Mouse (Mus musculus): Measurements from ENCODE around the gene Fjx1. TPM values are rescaled to one million over a fixed set of nuclear protein-coding genes. Genes with fewer than 3 reads are reported as not detected.

The Fjx1 gene
- polyA plus RNA-seq, 1 experiment from 2014 or later, result 4.2 TPM

DNA sequence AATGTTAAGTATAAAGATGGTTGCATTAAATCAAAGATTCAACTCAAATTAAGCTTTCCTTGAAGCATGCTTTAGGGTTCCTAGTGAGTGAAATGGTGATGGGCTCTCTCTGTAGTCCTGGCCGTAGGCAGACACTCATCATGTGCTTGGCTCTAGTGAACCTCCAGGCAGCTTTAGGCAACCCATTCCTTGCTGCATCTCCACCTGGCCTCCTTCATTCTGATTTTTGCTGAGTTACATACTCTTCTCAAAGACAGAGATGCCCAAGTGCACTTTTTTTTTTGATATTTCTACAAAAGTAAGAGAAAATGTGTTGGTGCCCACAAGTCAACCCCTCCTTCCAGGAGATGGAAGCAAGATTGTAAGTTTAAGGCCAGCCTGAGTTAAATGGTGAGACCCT lies 2.8 kb upstream of the Fjx1 start:
- Histone ChIP-seq H3K27me3 (replicated peaks; ENCODE audit: control insufficient read depth, insufficient read depth, low read length) (peaks cover 27% of the 10 kb centered on the region), H3K9ac (ENCODE audit: low read depth, low read length) (no peak overlapping the region), H3K4me2 (no peak overlapping the region), H3K27ac (ENCODE audit: low read depth, low read length) (no peak overlapping the region), H3K36me3 (ENCODE audit: control insufficient read depth, insufficient read depth, low read length) (no peaks in the 10 kb centered on the region), H3K4me3 (ENCODE audit: low read depth, low read length) (no peak overlapping the region), H3K4me1 (replicated peaks; ENCODE audit: control insufficient read depth, insufficient read depth, low read length) (peaks cover 7% of the 10 kb centered on the region; the same call in 1 of the 2 replicates), H3K9me3 (ENCODE audit: control insufficient read depth, low read length) (no peaks in the 10 kb centered on the region)
- ATAC-seq (replicated peaks; ENCODE audit: low FRiP score), result no peak
- DNase-seq (ENCODE audit: low spot score), result no peak
- 65% methylated on average over 1 of the region's 1 CpGs for WGBS

DNA sequence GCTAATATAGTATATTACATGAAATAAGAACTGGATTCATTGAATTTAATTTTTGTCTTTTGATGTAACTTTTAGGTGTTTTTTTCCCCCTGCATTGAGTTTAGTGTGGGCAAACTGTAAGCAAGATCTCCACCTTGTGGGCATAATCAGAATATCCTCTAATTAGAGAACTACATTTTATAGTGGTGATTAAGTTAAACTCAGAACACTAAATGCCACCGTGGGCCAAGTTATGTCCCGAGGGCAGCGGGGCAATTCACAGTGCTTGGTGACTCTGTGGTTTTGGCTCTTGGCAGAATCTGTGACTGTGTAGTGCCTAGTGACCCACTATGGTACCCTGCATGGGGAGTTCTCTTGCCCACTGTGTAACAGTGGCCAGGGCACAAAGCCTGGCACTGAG lies 1.1 kb upstream of the Fjx1 start:
- H3K9me3 ChIP-seq (ENCODE audit: control insufficient read depth, low read length), result no peaks in the 10 kb centered on the region
- H3K27ac ChIP-seq (ENCODE audit: low read depth, low read length), result no peak overlapping the region
- DNase-seq (ENCODE audit: low spot score) (no peak), ATAC-seq (replicated peaks; ENCODE audit: low FRiP score) (no peak)
- H3K9ac ChIP-seq (ENCODE audit: low read depth, low read length), result no peak overlapping the region
- peaks cover 10% of the 10 kb centered on the region; the same call in 1 of the 2 replicates for H3K4me1 ChIP-seq (replicated peaks; ENCODE audit: control insufficient read depth, insufficient read depth, low read length)
- H3K4me3 ChIP-seq (ENCODE audit: low read depth, low read length), result no peak overlapping the region
- peaks cover 32% of the 10 kb centered on the region for H3K27me3 ChIP-seq (replicated peaks; ENCODE audit: control insufficient read depth, insufficient read depth, low read length)
- no peak overlapping the region for H3K4me2 ChIP-seq
- 45% methylated on average over 3 of the region's 3 CpGs for WGBS
- H3K36me3 ChIP-seq (ENCODE audit: control insufficient read depth, insufficient read depth, low read length), result no peaks in the 10 kb centered on the region

DNA sequence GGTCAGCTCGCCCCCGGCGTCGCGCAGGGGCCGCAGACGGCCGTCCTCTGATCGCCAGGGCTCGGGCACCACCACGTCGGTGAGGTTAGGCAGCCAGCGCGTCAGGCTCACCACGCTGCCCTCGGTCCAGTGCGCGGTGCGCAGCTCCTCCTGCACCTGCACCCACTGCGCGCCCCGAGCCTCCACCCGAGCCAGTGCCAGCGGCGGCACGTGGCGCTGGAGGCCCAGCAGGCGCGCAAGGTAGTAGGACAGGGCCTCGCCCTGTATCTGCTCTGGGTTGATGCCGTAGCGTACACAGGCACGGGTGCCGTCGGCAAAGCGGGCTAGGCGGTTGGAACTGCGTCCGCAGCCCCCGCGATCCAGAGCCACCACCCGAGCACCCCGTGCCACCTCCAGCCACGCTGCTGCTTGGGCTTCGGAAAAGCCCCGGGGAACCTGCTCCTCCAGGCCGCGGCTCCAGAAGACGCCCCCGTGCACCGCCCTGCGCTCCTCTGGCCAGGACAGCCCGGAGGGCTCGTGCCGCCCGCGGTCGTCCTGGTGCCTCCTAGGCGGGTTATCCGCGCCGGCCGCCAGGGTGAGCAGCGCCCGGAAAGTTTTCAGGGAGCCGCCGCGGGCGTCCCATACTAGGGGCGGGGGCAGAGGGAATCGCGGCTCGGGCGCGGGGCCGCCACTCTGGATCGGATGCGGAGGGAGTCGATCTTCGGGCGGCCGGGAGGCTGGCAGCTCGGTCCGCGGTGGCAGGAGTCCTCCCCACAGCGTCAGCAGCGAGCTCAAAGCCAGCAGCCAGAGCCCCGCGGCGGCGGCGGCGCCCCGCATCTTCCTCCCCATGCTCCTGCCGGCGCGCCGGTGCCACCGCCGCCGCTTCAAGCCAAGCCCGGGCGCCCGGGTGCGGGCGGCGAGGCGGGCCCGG lies 1.3 kb downstream of the Fjx1 start:
- DNase-seq (ENCODE audit: low spot score) (peak; percentile 73), ATAC-seq (replicated peaks; ENCODE audit: low FRiP score) (peak; percentile 49)
- peaks cover 10% of the 10 kb centered on the region; the same call in 1 of the 2 replicates for H3K4me1 ChIP-seq (replicated peaks; ENCODE audit: control insufficient read depth, insufficient read depth, low read length)
- H3K9me3 ChIP-seq (ENCODE audit: control insufficient read depth, low read length), result no peaks in the 10 kb centered on the region
- H3K27ac ChIP-seq (ENCODE audit: low read depth, low read length), result peak overlapping the region; percentile 68
- WGBS, result under 1% methylated on average over 103 of the region's 109 CpGs
- H3K9ac ChIP-seq (ENCODE audit: low read depth, low read length), result peak overlapping the region; percentile 73
- no peaks in the 10 kb centered on the region for H3K36me3 ChIP-seq (ENCODE audit: control insufficient read depth, insufficient read depth, low read length)
- peak overlapping the region; percentile 93 for H3K4me2 ChIP-seq
- H3K4me3 ChIP-seq (ENCODE audit: low read depth, low read length), result peak overlapping the region; percentile 71
- peaks cover 30% of the 10 kb centered on the region for H3K27me3 ChIP-seq (replicated peaks; ENCODE audit: control insufficient read depth, insufficient read depth, low read length)

DNA sequence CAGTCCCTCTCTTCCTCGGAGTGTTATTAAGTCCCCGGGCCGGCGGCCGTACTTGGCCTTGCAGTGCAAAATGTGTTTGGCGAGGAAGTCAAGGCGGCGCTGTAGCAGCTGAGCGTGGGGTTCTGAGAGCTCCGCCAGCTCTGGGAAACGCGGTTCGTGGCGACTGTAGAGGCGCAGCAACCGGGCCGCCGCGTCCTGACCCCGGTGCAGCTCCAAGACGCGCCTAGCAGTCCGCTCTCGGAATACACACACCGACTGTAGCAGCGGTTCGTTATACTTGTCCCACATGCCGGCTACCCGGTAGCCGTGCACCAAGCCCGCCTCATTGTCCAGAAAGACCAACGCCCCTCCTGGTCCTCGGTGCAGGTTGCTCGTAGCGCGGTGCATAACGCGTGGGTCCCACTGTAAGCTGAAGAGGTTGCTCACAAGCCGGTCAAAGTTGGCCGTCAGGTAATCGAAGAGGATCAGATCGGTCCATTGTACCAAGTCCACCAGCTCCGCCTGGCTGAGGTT lies 2.0 kb downstream of the Fjx1 start:
- H3K4me3 ChIP-seq (ENCODE audit: low read depth, low read length), result peak overlapping the region; percentile 71
- peak overlapping the region; percentile 21; the same call in 1 of the 2 replicates for H3K27ac ChIP-seq (ENCODE audit: low read depth, low read length)
- no peaks in the 10 kb centered on the region for H3K9me3 ChIP-seq (ENCODE audit: control insufficient read depth, low read length)
- ATAC-seq (replicated peaks; ENCODE audit: low FRiP score), result 0 out of 2 replicates have a peak, but pooled peaks have one; percentile 10
- under 1% methylated on average over 43 of the region's 43 CpGs for WGBS
- H3K36me3 ChIP-seq (ENCODE audit: control insufficient read depth, insufficient read depth, low read length), result no peaks in the 10 kb centered on the region
- peak overlapping the region; percentile 73 for H3K9ac ChIP-seq (ENCODE audit: low read depth, low read length)
- peaks cover 10% of the 10 kb centered on the region; the same call in 1 of the 2 replicates for H3K4me1 ChIP-seq (replicated peaks; ENCODE audit: control insufficient read depth, insufficient read depth, low read length)
- peaks cover 30% of the 10 kb centered on the region for H3K27me3 ChIP-seq (replicated peaks; ENCODE audit: control insufficient read depth, insufficient read depth, low read length)
- DNase-seq (ENCODE audit: low spot score), result peak; percentile 67
- H3K4me2 ChIP-seq, result peak overlapping the region; percentile 93

DNA sequence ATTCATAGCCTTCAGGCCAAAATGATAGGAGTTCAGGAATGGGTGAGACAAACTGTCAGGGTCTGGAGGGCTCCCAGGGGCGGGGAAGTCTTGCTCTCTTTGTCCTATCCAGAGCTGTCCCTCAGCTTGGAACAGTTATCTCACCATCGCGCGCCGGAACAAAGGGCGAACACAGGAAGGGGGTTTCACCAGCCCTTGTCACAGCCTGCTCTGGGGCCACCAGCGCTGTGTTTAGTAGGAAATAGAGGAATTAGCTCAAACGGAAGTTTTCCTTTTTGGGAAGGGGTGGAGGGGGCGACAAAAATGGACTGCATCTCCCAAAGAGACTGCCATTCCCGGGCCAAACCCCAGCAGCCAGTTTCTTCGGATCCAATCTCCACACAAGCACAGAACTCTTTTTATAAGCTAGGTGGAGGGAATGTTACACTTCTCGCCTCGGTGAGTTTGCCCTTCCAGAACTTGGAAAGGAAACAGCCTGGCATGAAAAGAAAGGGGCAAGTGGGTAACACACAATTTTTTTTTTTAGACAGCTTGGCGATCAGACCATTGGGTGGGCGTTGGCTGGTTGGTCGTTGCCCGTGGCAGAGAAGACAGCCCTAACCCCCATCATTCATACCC lies 2.6 kb downstream of the Fjx1 start:
- peak overlapping the region; percentile 71 for H3K4me3 ChIP-seq (ENCODE audit: low read depth, low read length)
- no peaks in the 10 kb centered on the region for H3K36me3 ChIP-seq (ENCODE audit: control insufficient read depth, insufficient read depth, low read length)
- peak overlapping the region; percentile 21; the same call in 1 of the 2 replicates for H3K27ac ChIP-seq (ENCODE audit: low read depth, low read length)
- H3K27me3 ChIP-seq (replicated peaks; ENCODE audit: control insufficient read depth, insufficient read depth, low read length), result peaks cover 30% of the 10 kb centered on the region
- H3K4me1 ChIP-seq (replicated peaks; ENCODE audit: control insufficient read depth, insufficient read depth, low read length), result peaks cover 10% of the 10 kb centered on the region; the same call in 1 of the 2 replicates
- DNase-seq (ENCODE audit: low spot score), result peak; percentile 54
- peak overlapping the region; percentile 93 for H3K4me2 ChIP-seq
- ATAC-seq (replicated peaks; ENCODE audit: low FRiP score), result no peak; the same call in 1 of the 2 replicates
- H3K9ac ChIP-seq (ENCODE audit: low read depth, low read length), result peak overlapping the region; percentile 73; the same call in 1 of the 2 replicates
- 2% methylated on average over 17 of the region's 17 CpGs for WGBS
- H3K9me3 ChIP-seq (ENCODE audit: control insufficient read depth, low read length), result no peaks in the 10 kb centered on the region

DNA sequence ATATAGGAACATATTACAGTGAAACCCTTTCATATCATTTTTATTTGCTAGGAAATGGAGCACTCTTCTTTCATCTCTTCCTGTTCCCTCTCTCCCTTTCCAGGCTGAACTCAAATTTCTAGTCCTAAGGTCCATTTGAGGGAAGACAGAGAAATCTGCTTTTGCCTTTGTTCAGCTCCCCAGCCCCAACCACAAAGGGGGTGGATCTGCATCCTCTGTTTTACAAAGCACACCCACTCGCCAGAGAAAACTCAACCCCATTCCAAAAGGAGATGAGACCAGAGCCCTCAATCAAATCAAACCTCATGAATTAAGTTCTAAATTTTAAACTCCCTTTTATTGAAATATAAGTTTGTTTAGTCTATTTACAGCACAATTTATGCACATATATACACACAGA lies 3.2 kb downstream of the Fjx1 start:
- H3K27ac ChIP-seq (ENCODE audit: low read depth, low read length), result no peak overlapping the region
- WGBS, result 41% methylated on average over 1 of the region's 1 CpGs
- peaks cover 10% of the 10 kb centered on the region; the same call in 1 of the 2 replicates for H3K4me1 ChIP-seq (replicated peaks; ENCODE audit: control insufficient read depth, insufficient read depth, low read length)
- peaks cover 30% of the 10 kb centered on the region for H3K27me3 ChIP-seq (replicated peaks; ENCODE audit: control insufficient read depth, insufficient read depth, low read length)
- no peak overlapping the region for H3K4me3 ChIP-seq (ENCODE audit: low read depth, low read length)
- H3K4me2 ChIP-seq, result no peak overlapping the region
- DNase-seq (ENCODE audit: low spot score) (no peak), ATAC-seq (replicated peaks; ENCODE audit: low FRiP score) (no peak)
- no peaks in the 10 kb centered on the region for H3K36me3 ChIP-seq (ENCODE audit: control insufficient read depth, insufficient read depth, low read length)
- no peak overlapping the region for H3K9ac ChIP-seq (ENCODE audit: low read depth, low read length)
- H3K9me3 ChIP-seq (ENCODE audit: control insufficient read depth, low read length), result no peaks in the 10 kb centered on the region

DNA sequence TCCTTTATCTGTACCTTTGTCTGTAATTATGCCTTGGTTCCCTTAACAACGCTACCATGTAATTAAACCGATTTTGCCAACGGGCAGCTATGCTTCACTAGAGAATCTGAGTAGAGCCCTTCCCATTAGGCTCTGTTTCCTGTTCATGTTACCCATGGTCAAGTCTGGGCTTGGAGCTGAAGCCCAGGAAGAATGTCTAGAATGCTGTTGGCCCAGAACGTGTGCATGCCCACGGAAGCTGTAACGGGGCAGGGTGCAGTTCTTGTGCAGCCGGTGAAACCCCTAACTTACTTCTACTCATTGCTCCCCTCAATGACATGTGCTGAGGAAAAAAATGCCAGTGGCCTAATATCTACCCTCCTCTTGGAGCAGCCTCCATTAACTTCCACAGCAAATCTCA lies 4.5 kb downstream of the Fjx1 start:
- H3K27me3 ChIP-seq (replicated peaks; ENCODE audit: control insufficient read depth, insufficient read depth, low read length), result peaks cover 26% of the 10 kb centered on the region
- 90% methylated on average over 7 of the region's 7 CpGs for WGBS

DNA sequence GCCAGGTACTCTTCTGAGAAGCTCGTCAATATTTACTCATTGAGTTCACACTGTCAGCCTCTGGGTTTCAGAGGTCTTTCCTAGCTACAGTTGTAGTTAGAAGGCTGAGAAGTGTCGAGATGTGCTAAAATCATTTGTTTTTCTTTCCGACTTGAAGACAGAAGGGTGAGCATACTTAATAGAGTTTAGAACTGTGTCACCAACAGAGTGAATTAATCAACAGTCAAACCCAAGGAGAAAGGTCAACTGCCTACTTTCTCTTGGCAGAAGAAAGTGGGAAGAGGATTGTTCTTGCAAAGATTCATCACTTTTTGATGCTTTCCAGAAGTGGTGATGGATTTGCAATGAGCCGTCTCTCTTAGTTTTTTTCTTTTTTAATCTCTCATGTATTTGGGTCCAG lies 5.4 kb downstream of the Fjx1 start:
- no peak overlapping the region for H3K4me3 ChIP-seq (ENCODE audit: low read depth, low read length)
- WGBS, result 66% methylated on average over 4 of the region's 4 CpGs
- no peak for ATAC-seq (replicated peaks; ENCODE audit: low FRiP score)

More for the DNA sequence above, 4.5 kb downstream of the Fjx1 start:
- no peak overlapping the region for H3K9ac ChIP-seq (ENCODE audit: low read depth, low read length)
- no peak overlapping the region for H3K4me3 ChIP-seq (ENCODE audit: low read depth, low read length)
- no peak for ATAC-seq (replicated peaks; ENCODE audit: low FRiP score)
- no peak for DNase-seq (ENCODE audit: low spot score)
- H3K4me2 ChIP-seq, result no peak overlapping the region
- H3K27ac ChIP-seq (ENCODE audit: low read depth, low read length), result no peak overlapping the region
- no peaks in the 10 kb centered on the region for H3K9me3 ChIP-seq (ENCODE audit: control insufficient read depth, low read length)
- H3K36me3 ChIP-seq (ENCODE audit: control insufficient read depth, insufficient read depth, low read length), result no peaks in the 10 kb centered on the region
- peaks cover 10% of the 10 kb centered on the region; the same call in 1 of the 2 replicates for H3K4me1 ChIP-seq (replicated peaks; ENCODE audit: control insufficient read depth, insufficient read depth, low read length)

More for the DNA sequence above, 5.4 kb downstream of the Fjx1 start:
- no peaks in the 10 kb centered on the region for H3K9me3 ChIP-seq (ENCODE audit: control insufficient read depth, low read length)
- H3K27ac ChIP-seq (ENCODE audit: low read depth, low read length), result no peak overlapping the region
- H3K4me2 ChIP-seq, result no peak overlapping the region
- H3K36me3 ChIP-seq (ENCODE audit: control insufficient read depth, insufficient read depth, low read length), result no peaks in the 10 kb centered on the region
- H3K27me3 ChIP-seq (replicated peaks; ENCODE audit: control insufficient read depth, insufficient read depth, low read length), result peaks cover 23% of the 10 kb centered on the region
- peaks cover 10% of the 10 kb centered on the region; the same call in 1 of the 2 replicates for H3K4me1 ChIP-seq (replicated peaks; ENCODE audit: control insufficient read depth, insufficient read depth, low read length)
- DNase-seq (ENCODE audit: low spot score), result no peak
- no peak overlapping the region for H3K9ac ChIP-seq (ENCODE audit: low read depth, low read length)

Measured in liver, embryonic 11.5 days (tissue).